Mouse (Mus musculus) kidney, adult 2 months (tissue): ENCODE measurements at regions not wholly inside any gene's neighbourhood (a gene's known extent, or its start where the extent isn't known, plus 50 kb on each side); places are given as distances from the start of the nearest gene placed in this dataset.
A peak's percentile ranks its signal among the peaks of the same experiment; 100 is the strongest.

Source experiments
- DNase-seq: peaks from one replicate; pipeline ENCODE4 v3.0.0; 2021
- H3K27ac ChIP-seq: fragments of 200-500 bp; 2 replicates; pipeline ENCODE4 v1.5.1; 2012; ENCODE audit warnings: low read depth, low read length, control low read depth, inconsistent platforms; ENCODE audit not compliant: insufficient read depth
- H3K27me3 ChIP-seq: fragments of 200-500 bp; replicated peaks from 2 replicates; pipeline ENCODE4 v1.6.1; 2012; ENCODE audit warnings: mild to moderate bottlenecking, moderate library complexity, low read length, inconsistent platforms; ENCODE audit not compliant: control insufficient read depth, insufficient read depth
- H3K36me3 ChIP-seq: fragments of 200-500 bp; 2 replicates; pipeline ENCODE4 v1.6.1; 2012; ENCODE audit warnings: mild to moderate bottlenecking, moderate library complexity, low read length, inconsistent platforms; ENCODE audit not compliant: control insufficient read depth, insufficient read depth
- H3K4me1 ChIP-seq: fragments of 200-500 bp; 2 replicates; pipeline ENCODE4 v1.6.1; 2011; ENCODE audit warnings: low read length; ENCODE audit not compliant: control insufficient read depth, insufficient read depth
- H3K4me3 ChIP-seq: fragments of 200-500 bp; 2 replicates; pipeline ENCODE4 v1.5.1; 2011; ENCODE audit warnings: mild to moderate bottlenecking, low read depth, low read length, control low read depth; ENCODE audit not compliant: insufficient read depth
- CTCF ChIP-seq: fragments of 200-500 bp; conservative IDR thresholded peaks from 2 replicates; pipeline ENCODE4 v1.5.1; 2011; ENCODE audit warnings: low read depth, mild to moderate bottlenecking, control low read depth, low read length, moderate library complexity, mixed read lengths; ENCODE audit not compliant: insufficient read depth, insufficient read length
- POLR2A ChIP-seq: fragments of 200-500 bp; IDR thresholded peaks from one replicate; pipeline ENCODE4 v1.6.1; 2011; ENCODE audit warnings: low read depth, low read length, control low read depth
- WGBS: fragments of 180-500 bp; shearing (Covaris S2); methylation state at CpG from one replicate; pipeline ENCODE4 v1.1.7; 2018; 5-methylcytosine and 5-hydroxymethylcytosine counted together

GRCm38 (mm10) chr1:42532908-42533307, 162.7 kb upstream of the Pou3f3 start:
- WGBS: 73% methylated on average over 6 of the region's 6 CpGs
- no peak overlapping the region for H3K27ac ChIP-seq
- H3K4me3 ChIP-seq: no peak overlapping the region
- DNase-seq: peak; percentile 2
- TF ChIP-seq CTCF: no peak
- TF ChIP-seq POLR2A: no peak
- no peaks in the 10 kb centered on the region for H3K36me3 ChIP-seq
- no peaks in the 10 kb centered on the region for H3K27me3 ChIP-seq
- peaks cover 4% of the 10 kb centered on the region; the same call in 1 of the 2 replicates for H3K4me1 ChIP-seq

DNA sequence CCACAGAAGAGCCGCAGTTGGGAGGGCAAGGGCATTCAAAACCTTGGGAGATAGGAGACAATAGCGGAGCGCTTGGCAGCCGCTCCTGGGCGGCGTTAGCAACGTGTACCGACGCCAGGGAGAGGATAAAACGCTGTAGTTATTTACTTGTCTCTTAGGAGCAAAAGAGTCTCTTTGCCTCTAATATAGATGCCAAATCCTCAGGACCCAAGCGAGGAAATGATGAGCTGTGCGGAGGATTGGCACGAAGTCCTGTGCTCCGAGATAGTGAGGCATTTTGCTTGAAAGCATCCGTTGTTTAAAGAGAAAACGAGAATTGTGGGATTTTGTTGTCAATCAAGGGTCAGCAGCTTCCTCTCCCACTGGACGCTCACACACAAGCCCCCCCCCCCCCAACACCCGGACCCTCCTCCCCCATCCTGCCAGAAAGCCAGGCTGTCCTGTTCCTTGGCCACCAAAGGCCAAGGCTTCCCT, 156.5 kb upstream of the Pou3f3 start:
- Histone ChIP-seq H3K4me3 (no peak overlapping the region), H3K36me3 (no peaks in the 10 kb centered on the region), H3K27me3 (no peaks in the 10 kb centered on the region), H3K27ac (no peak overlapping the region), H3K4me1 (0 out of 2 replicates have a peak, but pooled peaks cover 3% of the 10 kb centered on the region)
- 79% methylated on average over 18 of the region's 18 CpGs for WGBS
- TF ChIP-seq CTCF (no peak), POLR2A (no peak)
- no peak for DNase-seq

- 42% methylated on average over 26 of the region's 26 CpGs for WGBS
- no peaks in the 10 kb centered on the region for H3K36me3 ChIP-seq
- no peak overlapping the region for H3K27ac ChIP-seq
- no peak overlapping the region for H3K4me3 ChIP-seq
- peak; percentile 13 for DNase-seq
- H3K4me1 ChIP-seq: 0 out of 2 replicates have a peak, but pooled peaks cover 3% of the 10 kb centered on the region
- no peak for TF ChIP-seq CTCF
- no peaks in the 10 kb centered on the region for H3K27me3 ChIP-seq
Observed at GRCm38 (mm10) chr1:42539541-42540520, 155.7 kb upstream of the Pou3f3 start.

GRCm38 (mm10) chr1:42541991-42542390, 153.6 kb upstream of the Pou3f3 start:
- TF ChIP-seq CTCF: no peak
- no peak for TF ChIP-seq POLR2A
- H3K4me1 ChIP-seq: 0 out of 2 replicates have a peak, but pooled peaks cover 3% of the 10 kb centered on the region
- H3K36me3 ChIP-seq: no peaks in the 10 kb centered on the region
- no peaks in the 10 kb centered on the region for H3K27me3 ChIP-seq
- DNase-seq: peak; percentile 7
- H3K27ac ChIP-seq: no peak overlapping the region
- H3K4me3 ChIP-seq: no peak overlapping the region
- 56% methylated on average over 4 of the region's 4 CpGs for WGBS

DNA sequence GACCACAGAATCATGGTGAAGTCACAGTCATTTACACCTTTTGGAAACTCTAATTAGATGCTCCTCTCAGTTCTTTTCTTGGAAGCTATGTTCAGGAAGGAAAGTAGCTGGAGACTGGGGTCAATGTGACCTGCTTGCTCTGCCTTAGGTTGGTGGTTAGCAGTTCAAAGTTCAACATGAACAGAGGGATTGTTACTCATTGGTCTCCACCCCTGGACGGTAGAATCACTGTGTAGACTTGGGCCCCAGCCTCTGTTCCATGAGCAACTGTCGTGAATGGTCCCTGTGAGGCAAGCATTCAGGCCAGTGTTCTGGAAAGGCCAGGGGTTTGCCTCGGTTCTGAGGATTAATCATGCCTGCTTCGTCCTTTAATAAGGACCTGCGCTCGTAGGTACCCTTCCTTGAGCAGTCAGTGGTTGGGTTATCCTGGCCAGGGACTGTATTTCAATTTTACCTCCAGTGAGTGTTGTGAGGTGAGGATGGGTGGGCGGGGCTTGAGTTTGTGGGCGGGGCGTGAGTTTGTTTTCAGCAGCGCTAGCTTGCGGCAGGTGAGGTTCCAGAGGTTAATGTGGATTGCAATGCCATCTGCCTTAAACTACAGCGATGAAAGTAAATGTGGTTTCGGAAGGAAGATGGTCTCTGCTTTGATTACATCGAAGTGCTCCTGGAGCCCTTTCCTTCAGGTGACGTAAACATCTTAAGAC, 152.6 kb upstream of the Pou3f3 start:
- H3K27ac ChIP-seq: no peak overlapping the region
- no peak for TF ChIP-seq POLR2A
- no peak for TF ChIP-seq CTCF
- DNase-seq: peak; percentile 40
- H3K27me3 ChIP-seq: no peaks in the 10 kb centered on the region
- H3K4me1 ChIP-seq: 0 out of 2 replicates have a peak, but pooled peaks cover 3% of the 10 kb centered on the region
- 56% methylated on average over 15 of the region's 15 CpGs for WGBS
- H3K36me3 ChIP-seq: no peaks in the 10 kb centered on the region
- H3K4me3 ChIP-seq: no peak overlapping the region

DNA sequence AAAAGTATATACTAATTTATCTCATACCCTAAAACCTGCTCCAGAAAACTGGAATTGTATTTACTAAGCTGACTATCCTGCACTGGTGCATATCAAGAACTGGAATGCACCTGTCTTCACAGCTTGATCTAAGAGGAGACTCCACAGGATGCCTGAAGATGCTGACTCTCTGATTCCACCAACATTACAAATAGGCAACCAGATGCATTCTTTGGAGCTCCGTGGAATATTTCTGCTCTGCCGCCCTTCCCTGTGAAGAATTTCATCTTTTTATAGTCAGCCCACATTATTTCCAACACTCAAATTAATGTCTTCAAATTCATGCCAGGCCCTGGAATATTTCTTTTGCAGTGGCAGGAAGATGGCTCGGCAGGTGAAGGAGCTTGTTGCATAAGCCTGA, 148.7 kb upstream of the Pou3f3 start:
- DNase-seq: no peak
- no peak overlapping the region for H3K27ac ChIP-seq
- H3K36me3 ChIP-seq: no peaks in the 10 kb centered on the region
- WGBS: 92% methylated on average over 3 of the region's 3 CpGs
- no peak for TF ChIP-seq CTCF
- no peak for TF ChIP-seq POLR2A
- no peaks in the 10 kb centered on the region for H3K27me3 ChIP-seq
- no peak overlapping the region for H3K4me3 ChIP-seq
- 0 out of 2 replicates have a peak, but pooled peaks cover 3% of the 10 kb centered on the region for H3K4me1 ChIP-seq

DNA sequence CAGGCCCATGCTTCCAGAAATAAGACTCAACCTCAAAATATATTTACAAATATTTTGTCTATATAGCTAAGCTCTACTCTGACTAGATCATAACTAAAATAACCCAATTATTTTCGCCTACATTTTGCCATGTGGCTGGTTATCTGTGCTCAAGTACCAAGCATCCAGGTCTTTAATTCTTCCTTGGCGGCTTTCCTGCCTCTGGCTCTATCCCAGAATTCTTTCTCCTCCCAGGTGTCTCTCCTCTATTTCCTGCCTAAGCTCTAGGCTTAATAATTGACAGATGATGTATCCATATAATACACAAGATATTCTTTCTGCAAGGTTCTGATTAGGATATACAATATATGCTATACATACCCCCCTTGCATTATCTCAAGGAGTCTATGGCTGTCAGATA, 138.3 kb upstream of the Pou3f3 start:
- no peak overlapping the region for H3K4me3 ChIP-seq
- WGBS: 80% methylated on average over 2 of the region's 2 CpGs
- no peaks in the 10 kb centered on the region for H3K4me1 ChIP-seq
- H3K27me3 ChIP-seq: no peaks in the 10 kb centered on the region
- TF ChIP-seq POLR2A: no peak
- no peak for TF ChIP-seq CTCF
- DNase-seq: no peak
- no peaks in the 10 kb centered on the region for H3K36me3 ChIP-seq
- no peak overlapping the region for H3K27ac ChIP-seq
